Mouse (Mus musculus) stomach, adult 2 months (tissue): ENCODE measurements around the gene Nkap. TPM values are rescaled to one million over a fixed set of nuclear protein-coding genes. Genes with fewer than 3 reads are reported as not detected.

Experiments
- polyA plus RNA-seq: library from polyadenylated mRNA; depleted of rRNA; stranded (reverse); fragments of >200 nt; gene quantifications from 2 replicates; pipeline ENCODE4 v1.2.3, GENCODE M21; 2012; rRNA removed

The Nkap gene
- 0.38 and 0.83 TPM in 2 replicates for polyA plus RNA-seq

DNA sequence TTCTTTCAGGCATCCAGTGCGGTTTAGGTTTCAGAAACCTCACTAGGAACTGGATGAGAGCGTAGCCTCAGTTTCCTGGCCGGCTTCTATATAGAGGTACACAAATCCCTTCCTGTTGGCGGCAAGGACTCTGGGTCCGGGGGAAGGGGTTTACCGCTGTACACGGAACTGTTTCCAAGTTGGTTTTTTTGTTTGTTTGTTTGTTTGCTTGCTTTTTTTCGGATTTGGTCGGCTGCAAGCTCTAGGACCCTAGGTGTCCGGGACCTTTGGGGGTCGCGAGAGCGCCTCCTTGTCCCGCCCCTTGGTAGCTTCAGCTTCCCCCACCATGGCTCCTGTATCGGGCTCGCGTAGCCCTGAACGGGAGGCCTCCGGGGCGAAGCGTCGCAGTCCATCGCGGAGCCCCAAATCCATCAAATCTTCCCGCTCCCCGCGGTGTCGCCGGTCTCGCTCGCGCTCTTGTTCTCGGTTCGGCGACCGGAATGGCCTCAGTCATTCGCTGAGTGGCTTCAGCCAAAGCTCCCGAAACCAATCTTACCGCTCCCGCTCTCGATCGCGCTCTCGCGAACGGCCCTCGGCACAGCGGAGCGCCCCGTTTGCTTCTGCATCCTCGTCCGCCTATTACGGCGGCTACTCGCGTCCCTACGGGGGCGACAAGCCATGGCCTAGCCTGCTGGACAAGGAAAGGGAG lies at the start of gene Nkap:
Nkap (plus strand) TSS at position 125 of the 688 bp plus-strand sequence.

DNA sequence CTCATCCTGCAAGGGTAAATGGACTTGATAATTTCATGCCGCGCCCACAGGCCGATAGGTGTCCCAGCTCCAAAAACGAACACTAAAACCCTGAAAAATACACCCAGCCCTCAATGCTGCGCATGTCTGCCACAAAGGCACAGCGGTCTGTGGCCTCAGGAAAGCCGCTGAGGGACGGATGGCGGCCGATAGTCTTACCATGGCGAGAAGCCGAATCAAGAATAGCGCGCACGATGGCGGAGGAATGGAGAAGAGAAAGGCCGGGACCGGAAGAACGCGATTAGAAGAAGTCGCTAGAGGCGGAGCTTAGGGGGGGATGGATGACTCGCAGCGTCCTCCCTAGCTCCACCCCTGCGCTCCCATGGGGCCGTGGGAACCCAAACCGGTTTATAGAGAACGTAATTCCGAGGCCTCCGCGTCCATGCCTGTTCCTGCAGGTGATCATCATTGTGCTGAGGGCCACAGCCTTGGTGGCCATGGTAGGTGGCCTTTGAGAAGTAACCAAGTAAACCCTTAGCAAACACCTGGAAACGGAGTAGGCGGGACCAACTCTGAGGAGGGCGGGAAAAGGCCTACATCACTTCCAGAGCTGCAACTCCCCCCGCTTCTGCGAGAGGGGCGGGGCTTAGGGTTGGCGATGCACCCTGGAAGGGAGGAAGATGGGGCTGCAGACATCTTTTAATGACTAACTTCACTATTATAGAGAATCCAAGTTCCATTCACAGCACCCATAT lies 41.5 kb upstream of the Nkap start, which contains the start of gene Rpl39:
Rpl39 (minus strand) TSS at position 476 of the 734 bp plus-strand sequence.

GRCm38 (mm10) chrX:37110193-37110880 lies 16.3 kb upstream of the Nkap start, which contains the start of gene Upf3b:
Gene Upf3b (minus strand): TSS chrX:37110322.

DNA sequence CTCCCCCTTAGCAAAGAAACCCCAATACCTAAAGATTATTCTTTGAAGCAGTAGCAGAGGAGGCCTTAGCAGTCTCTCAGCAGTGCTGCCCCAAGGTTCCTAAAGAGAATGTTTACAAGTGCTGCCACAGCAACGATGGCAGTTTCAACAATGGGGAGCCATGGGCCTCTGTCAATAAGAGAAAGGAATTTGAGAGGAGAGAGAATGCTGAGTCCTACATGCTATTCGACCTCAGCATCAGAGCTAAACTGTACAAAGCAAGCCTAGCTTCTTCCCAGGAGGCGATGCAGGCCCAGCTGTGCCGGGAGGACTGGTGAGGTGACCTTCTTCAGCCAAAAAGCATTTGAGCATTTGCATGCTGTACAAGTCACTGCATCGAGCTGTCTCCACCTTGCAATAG lies 42.1 kb downstream of the Nkap start, which contains the start of gene Akap14:
Akap14 (minus strand) TSS at position 101 of the 400 bp plus-strand sequence.

DNA sequence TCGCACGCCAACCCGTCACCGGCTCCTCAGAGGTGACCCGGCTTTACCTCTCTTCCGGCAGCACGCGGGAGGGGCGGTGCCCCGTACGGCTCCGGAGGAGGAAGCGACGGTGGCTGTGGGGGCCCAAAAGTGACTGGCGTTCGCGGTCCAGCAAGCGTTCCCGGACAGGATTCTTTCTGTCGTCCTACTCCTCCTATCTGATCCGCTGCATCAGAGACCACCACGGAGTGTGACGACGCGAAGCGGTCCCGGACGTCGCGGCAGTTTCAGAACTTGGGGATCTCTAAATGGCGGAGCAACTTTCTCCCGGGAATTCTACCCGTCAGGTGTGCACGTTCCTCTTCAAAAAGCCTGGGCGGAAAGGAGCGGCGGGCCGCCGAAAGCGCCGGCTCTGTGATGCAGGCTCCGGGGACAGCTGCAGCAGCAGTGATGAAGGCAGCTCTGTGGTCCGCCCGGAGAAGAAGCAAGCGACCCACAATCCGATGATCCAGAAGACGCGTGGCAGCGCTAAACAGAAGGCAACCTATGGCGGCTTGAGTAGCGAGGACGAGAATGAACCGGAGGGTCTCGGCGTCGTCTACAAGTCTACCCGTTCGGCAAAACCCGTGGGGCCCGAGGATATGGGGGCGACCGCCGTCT lies 64.6 kb downstream of the Nkap start, which contains the start of the genes Ndufa1 and Rnf113a1:
Ndufa1 (minus strand) TSS at position 59 of the 639 bp plus-strand sequence.
Rnf113a1 (plus strand) TSS at position 141 of the 639 bp plus-strand sequence.

Other genes with a start within 250 kb of the Nkap start
- 0.02 TPM in 2 replicates for gene Nkrf, start 223.9 kb upstream of the Nkap start, polyA plus RNA-seq
- 2.6 and 3.4 TPM in 2 replicates for gene Sept6, start 135.0 kb upstream of the Nkap start, polyA plus RNA-seq
- 0.19 and 0.40 TPM in 2 replicates for gene Sowahd, start 78.0 kb upstream of the Nkap start, polyA plus RNA-seq
- 2.9 and 5.2 TPM in 2 replicates for gene Rpl39, start 41.4 kb upstream of the Nkap start, polyA plus RNA-seq
- 0.08 and 0.23 TPM in 2 replicates for gene Upf3b, start 16.5 kb upstream of the Nkap start, polyA plus RNA-seq
- not detected in 2 replicates for gene Akap14, start 42.0 kb downstream of the Nkap start, polyA plus RNA-seq
- gene Ndufa1, start 64.4 kb downstream of the Nkap start, polyA plus RNA-seq, result 46.5 and 66.5 TPM in 2 replicates
- 0.28 and 0.75 TPM in 2 replicates for gene Rnf113a1, start 64.5 kb downstream of the Nkap start, polyA plus RNA-seq
- not detected in 2 replicates for gene Gm9, start 84.2 kb downstream of the Nkap start, polyA plus RNA-seq
- gene Rhox1, start 95.5 kb downstream of the Nkap start, polyA plus RNA-seq, result not detected in 2 replicates
- not detected in 2 replicates for gene Rhox2a, start 118.2 kb downstream of the Nkap start, polyA plus RNA-seq
- gene Rhox3a, start 123.1 kb downstream of the Nkap start, polyA plus RNA-seq, result not detected in 2 replicates
- gene Rhox4a, start 138.5 kb downstream of the Nkap start, polyA plus RNA-seq, result not detected in 2 replicates